Mouse (Mus musculus) frontal cortex, postnatal 10 days (tissue): Measurements from ENCODE around the gene Cavin1.

Source experiments
- DNase-seq, 2 experiments: peaks; one replicate each; pipeline ENCODE4 v3.0.0; 2022; ENCODE audit warnings: low spot score in 2 of 2, mixed read lengths in 1 of 2

The Cavin1 gene

GRCm38 (mm10) chr11:100914415-100914814 is 56.3 kb downstream of the Cavin1 start:
- DNase-seq: no peak

- no peak for DNase-seq
These were observed 58.1 kb downstream of the Cavin1 start for GRCm38 (mm10) chr11:100912401-100913155.

- DNase-seq: no peak
These were observed 62.1 kb downstream of the Cavin1 start for GRCm38 (mm10) chr11:100908567-100908966.

GRCm38 (mm10) chr11:100908112-100908511 is 62.6 kb downstream of the Cavin1 start:
- no peak for DNase-seq

GRCm38 (mm10) chr11:100906885-100907284 is 63.8 kb downstream of the Cavin1 start:
- DNase-seq: no peak
